Mouse (Mus musculus): Measurements from ENCODE around the gene Fam83f. TPM values are rescaled to one million over a fixed set of nuclear protein-coding genes. Genes with fewer than 3 reads are reported as not detected.
"Not testable (repeated sequence)": the region's sequence is repeated elsewhere in the genome, so short reads cannot be mapped to it uniquely, and the experiment has no call there.

The Fam83f gene
- polyA plus RNA-seq, 1 experiment = 0.25 TPM

DNA sequence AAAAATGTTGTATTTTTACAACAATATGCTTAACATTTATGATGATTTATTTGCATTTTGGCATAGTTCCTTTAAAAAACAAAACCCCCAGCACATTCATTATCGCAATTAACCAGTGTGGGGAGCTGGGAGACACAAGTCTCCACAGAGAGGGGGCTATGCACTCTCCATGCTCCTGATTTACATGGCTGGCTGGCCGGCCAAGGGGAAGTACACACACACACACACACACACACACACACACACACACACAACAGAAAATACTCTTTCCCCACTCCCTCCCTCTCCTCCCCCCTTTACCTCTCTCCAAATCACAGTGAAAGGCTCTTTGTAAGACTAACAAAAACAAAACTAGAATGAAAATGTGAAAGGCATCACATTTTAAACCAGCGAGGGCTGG lies 50.7 kb downstream of the Fam83f start:
- WGBS = 60% methylated on average over 3 of the region's 3 CpGs
- no peak overlapping the region for H3K4me3 ChIP-seq (replicated peaks; ENCODE audit: insufficient read depth, low read depth, low read length)
- H3K27ac ChIP-seq (ENCODE audit: insufficient read depth, low read length) = no peak overlapping the region
- peaks cover 7% of the 10 kb centered on the region for H3K4me1 ChIP-seq (ENCODE audit: control insufficient read depth, insufficient read depth, low read length)
- no peak for TF ChIP-seq POLR2A (IDR thresholded peaks at IDR 0.05; ENCODE audit: borderline replicate concordance, insufficient read depth, low read length)
- TF ChIP-seq CTCF (IDR thresholded peaks at IDR 0.05; ENCODE audit: borderline replicate concordance, insufficient read depth, low read depth, low read length) = no peak
- no peak for DNase-seq
- no peaks in the 10 kb centered on the region for H3K27me3 ChIP-seq (ENCODE audit: control insufficient read depth, insufficient read depth, low read length)

GRCm38 (mm10) chr15:80729477-80729876 lies 57.8 kb downstream of the Fam83f start:
- peaks cover 3% of the 10 kb centered on the region; the same call in 1 of the 2 replicates for H3K4me1 ChIP-seq (ENCODE audit: control insufficient read depth, insufficient read depth, low read length)
- H3K27me3 ChIP-seq (ENCODE audit: control insufficient read depth, insufficient read depth, low read length) = no peaks in the 10 kb centered on the region
- H3K27ac ChIP-seq (ENCODE audit: insufficient read depth, low read length) = no peak overlapping the region
- TF ChIP-seq POLR2A (IDR thresholded peaks at IDR 0.05; ENCODE audit: borderline replicate concordance, insufficient read depth, low read length) = no peak
- TF ChIP-seq CTCF (IDR thresholded peaks at IDR 0.05; ENCODE audit: borderline replicate concordance, insufficient read depth, low read depth, low read length) = no peak
- DNase-seq = no peak
- WGBS = 76% methylated on average over 2 of the region's 2 CpGs
- no peak overlapping the region for H3K4me3 ChIP-seq (replicated peaks; ENCODE audit: insufficient read depth, low read depth, low read length)

DNA sequence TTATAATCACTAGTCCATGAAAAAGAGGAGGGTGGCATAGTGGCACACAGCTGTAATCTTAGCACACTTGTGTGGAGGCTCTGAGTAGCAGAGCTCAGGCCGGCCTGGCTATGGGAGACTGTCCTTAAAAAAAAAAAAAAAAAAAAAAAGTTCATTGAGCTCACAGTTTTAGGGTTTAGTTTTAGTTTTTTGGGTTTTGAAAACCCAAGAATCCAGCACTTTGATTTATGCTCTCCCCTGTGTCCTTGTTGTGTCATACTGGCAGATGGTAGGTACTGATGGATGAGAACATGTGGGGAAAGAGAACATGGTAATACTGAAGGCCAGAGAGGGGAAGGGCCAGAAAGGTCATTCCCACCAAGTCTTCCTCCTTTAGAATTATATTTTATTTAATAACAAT lies 59.4 kb downstream of the Fam83f start:
- H3K27ac ChIP-seq (ENCODE audit: insufficient read depth, low read length) = no peak overlapping the region
- WGBS = 97% methylated on average over 1 of the region's 1 CpGs
- H3K4me1 ChIP-seq (ENCODE audit: control insufficient read depth, insufficient read depth, low read length) = peaks cover 3% of the 10 kb centered on the region; the same call in 1 of the 2 replicates
- DNase-seq = no peak
- no peak overlapping the region for H3K4me3 ChIP-seq (replicated peaks; ENCODE audit: insufficient read depth, low read depth, low read length)
- TF ChIP-seq CTCF (IDR thresholded peaks at IDR 0.05; ENCODE audit: borderline replicate concordance, insufficient read depth, low read depth, low read length) (no peak), POLR2A (IDR thresholded peaks at IDR 0.05; ENCODE audit: borderline replicate concordance, insufficient read depth, low read length) (no peak)
- no peaks in the 10 kb centered on the region for H3K27me3 ChIP-seq (ENCODE audit: control insufficient read depth, insufficient read depth, low read length)

- H3K27me3 ChIP-seq (ENCODE audit: control insufficient read depth, insufficient read depth, low read length) = no peaks in the 10 kb centered on the region
- H3K27ac ChIP-seq (ENCODE audit: insufficient read depth, low read length) = no peak overlapping the region
- peaks cover 3% of the 10 kb centered on the region; the same call in 1 of the 2 replicates for H3K4me1 ChIP-seq (ENCODE audit: control insufficient read depth, insufficient read depth, low read length)
- H3K4me3 ChIP-seq (replicated peaks; ENCODE audit: insufficient read depth, low read depth, low read length) = no peak overlapping the region
- WGBS = 85% methylated on average over 3 of the region's 3 CpGs
- TF ChIP-seq POLR2A (IDR thresholded peaks at IDR 0.05; ENCODE audit: borderline replicate concordance, insufficient read depth, low read length) = no peak
- TF ChIP-seq CTCF (IDR thresholded peaks at IDR 0.05; ENCODE audit: borderline replicate concordance, insufficient read depth, low read depth, low read length) = no peak
- no peak for DNase-seq
These were observed 59.9 kb downstream of the Fam83f start for GRCm38 (mm10) chr15:80731511-80731910.

DNA sequence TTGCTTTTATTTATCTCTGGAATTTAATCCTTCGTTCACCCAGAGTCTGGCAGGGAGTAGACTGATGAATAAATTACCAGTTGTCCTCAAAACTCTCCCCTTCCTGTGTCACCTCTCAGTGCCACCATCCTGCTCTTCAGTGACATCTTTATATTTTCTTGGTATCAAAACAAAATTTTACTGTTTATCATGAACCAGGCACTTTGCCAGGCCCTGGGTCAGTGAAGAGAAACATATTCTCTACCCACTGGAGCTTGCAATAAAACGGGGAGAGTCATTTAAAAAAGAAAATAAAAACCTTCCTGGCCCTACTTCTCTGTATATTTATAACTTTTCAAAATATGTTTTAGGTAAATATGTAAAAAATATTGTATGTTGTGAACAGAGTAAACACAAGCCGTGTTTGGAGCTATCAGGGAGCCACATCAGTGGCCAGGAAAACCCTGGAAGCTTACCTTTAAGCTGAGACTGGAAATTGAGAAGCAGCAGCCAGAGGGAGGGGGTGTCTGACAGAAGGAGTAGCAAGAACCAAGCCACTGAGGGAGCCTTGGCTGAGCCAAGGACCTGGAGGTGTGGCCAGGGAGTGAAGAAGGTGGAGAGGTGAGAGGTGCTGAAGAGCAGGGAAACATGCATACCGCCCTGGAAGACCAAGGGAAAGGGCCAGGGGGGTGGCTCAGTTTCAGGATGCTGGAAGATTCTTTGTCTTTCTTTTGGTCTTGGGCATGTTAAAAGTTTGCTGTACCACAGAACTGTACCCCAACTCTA lies 60.8 kb downstream of the Fam83f start:
- 22% methylated on average over 4 of the region's 4 CpGs for WGBS
- Histone ChIP-seq H3K27me3 (ENCODE audit: control insufficient read depth, insufficient read depth, low read length) (no peaks in the 10 kb centered on the region), H3K27ac (ENCODE audit: insufficient read depth, low read length) (no peak overlapping the region), H3K4me3 (replicated peaks; ENCODE audit: insufficient read depth, low read depth, low read length) (no peak overlapping the region), H3K4me1 (ENCODE audit: control insufficient read depth, insufficient read depth, low read length) (peaks cover 3% of the 10 kb centered on the region; the same call in 1 of the 2 replicates)
- DNase-seq = peak in 1 of 2 experiments; percentile 19
- no peak for TF ChIP-seq POLR2A (IDR thresholded peaks at IDR 0.05; ENCODE audit: borderline replicate concordance, insufficient read depth, low read length)

- DNase-seq = no peak
- TF ChIP-seq POLR2A (IDR thresholded peaks at IDR 0.05; ENCODE audit: borderline replicate concordance, insufficient read depth, low read length) (no peak), CTCF (IDR thresholded peaks at IDR 0.05; ENCODE audit: borderline replicate concordance, insufficient read depth, low read depth, low read length) (no peak)
- 90% methylated on average over 3 of the region's 3 CpGs for WGBS
- H3K4me3 ChIP-seq (replicated peaks; ENCODE audit: insufficient read depth, low read depth, low read length) = no peak overlapping the region
- H3K27me3 ChIP-seq (ENCODE audit: control insufficient read depth, insufficient read depth, low read length) = no peaks in the 10 kb centered on the region
- H3K4me1 ChIP-seq (ENCODE audit: control insufficient read depth, insufficient read depth, low read length) = peaks cover 6% of the 10 kb centered on the region
- no peak overlapping the region for H3K27ac ChIP-seq (ENCODE audit: insufficient read depth, low read length)
These were observed 63.7 kb downstream of the Fam83f start for GRCm38 (mm10) chr15:80735300-80735699.

GRCm38 (mm10) chr15:80735708-80736107 lies 64.1 kb downstream of the Fam83f start:
- not testable (repeated sequence) for H3K4me3 ChIP-seq (replicated peaks; ENCODE audit: insufficient read depth, low read depth, low read length); H3K4me1 ChIP-seq (ENCODE audit: control insufficient read depth, insufficient read depth, low read length); DNase-seq; H3K27me3 ChIP-seq (ENCODE audit: control insufficient read depth, insufficient read depth, low read length); H3K27ac ChIP-seq (ENCODE audit: insufficient read depth, low read length)
- WGBS = 96% methylated on average over 4 of the region's 4 CpGs

DNA sequence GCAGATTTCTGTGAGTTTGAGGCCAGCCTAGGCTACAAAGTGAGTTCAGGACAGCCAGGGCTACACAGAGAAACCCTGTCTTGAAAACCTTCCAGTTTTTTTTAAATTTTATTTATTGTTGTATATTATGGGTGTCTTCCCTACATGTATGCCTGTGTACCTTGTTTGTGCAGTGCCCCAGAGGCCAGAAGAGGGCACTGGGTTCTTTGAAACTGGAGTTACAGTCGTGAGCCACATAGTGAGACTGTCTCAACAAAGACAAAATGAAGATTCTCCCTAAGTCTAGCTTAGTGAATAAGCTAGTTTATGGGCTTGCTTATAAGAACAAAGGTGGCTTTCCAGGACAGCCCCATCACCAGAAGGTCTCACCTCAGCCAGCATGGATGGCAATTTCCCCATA lies 64.9 kb downstream of the Fam83f start:
- Histone ChIP-seq H3K27me3 (ENCODE audit: control insufficient read depth, insufficient read depth, low read length) (no peaks in the 10 kb centered on the region), H3K27ac (ENCODE audit: insufficient read depth, low read length) (no peak overlapping the region), H3K4me3 (replicated peaks; ENCODE audit: insufficient read depth, low read depth, low read length) (no peak overlapping the region), H3K4me1 (ENCODE audit: control insufficient read depth, insufficient read depth, low read length) (peaks cover 6% of the 10 kb centered on the region)
- no peak for DNase-seq
- no peak for TF ChIP-seq POLR2A (IDR thresholded peaks at IDR 0.05; ENCODE audit: borderline replicate concordance, insufficient read depth, low read length)
- WGBS = 56% methylated on average over 1 of the region's 1 CpGs
